Mouse (Mus musculus) adipocyte (in vitro differentiated cells): ENCODE measurements around the gene Snta1.
A peak's percentile ranks its signal among the peaks of the same experiment; 100 is the strongest.

Experiments used
- DNase-seq: peaks from one replicate; pipeline ENCODE4 v3.0.0-alpha.2; 2016; ENCODE audit warnings: low spot score

Gene Snta1

GRCm38 (mm10) chr2:154420942-154421731 lies 13.2 kb upstream of the Snta1 start:
- no peak for DNase-seq

- peak; percentile 45 for DNase-seq
These were observed 12.0 kb upstream of the Snta1 start for GRCm38 (mm10) chr2:154419631-154420515.

DNA sequence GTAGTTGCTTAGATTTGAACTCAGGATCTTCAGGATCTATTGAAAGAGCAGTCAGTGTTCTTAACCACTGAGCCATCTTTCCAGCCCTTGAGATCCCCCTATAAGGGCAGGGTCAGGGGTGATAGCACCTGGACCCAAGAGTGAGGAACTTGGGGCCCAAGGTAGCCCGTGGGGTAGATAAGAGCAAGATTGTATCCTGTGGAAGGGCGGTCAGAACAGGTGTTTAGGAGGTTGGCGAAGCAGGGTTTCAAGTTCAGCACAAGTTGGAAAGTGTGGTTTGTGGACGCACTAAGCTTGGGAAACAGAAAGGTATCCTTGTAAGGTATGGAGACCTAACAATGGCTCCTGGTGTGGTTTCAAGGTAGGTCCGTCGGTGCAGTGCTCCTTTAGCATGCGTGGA lies 10.1 kb upstream of the Snta1 start:
- no peak for DNase-seq

DNA sequence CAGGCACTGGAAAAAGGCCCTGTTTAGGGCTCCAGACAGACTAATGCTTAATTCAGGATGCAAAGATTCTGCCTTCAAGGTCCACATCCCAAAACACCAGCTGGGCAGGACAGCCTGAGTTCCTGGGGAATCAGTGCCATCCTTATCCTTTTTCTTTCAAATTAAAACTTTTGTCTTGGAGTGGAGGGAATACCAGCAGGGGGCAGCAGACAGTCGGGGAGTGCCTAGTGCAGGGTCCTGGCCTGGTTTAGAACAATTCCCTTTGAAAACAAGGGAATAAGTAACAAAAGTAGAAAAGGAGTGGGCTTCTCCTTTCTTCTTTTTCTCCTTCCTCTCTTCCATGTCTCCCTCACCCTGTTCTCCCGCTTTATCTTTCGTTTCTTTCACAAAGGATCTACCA lies 9.2 kb upstream of the Snta1 start:
- peak; percentile 85 for DNase-seq

DNA sequence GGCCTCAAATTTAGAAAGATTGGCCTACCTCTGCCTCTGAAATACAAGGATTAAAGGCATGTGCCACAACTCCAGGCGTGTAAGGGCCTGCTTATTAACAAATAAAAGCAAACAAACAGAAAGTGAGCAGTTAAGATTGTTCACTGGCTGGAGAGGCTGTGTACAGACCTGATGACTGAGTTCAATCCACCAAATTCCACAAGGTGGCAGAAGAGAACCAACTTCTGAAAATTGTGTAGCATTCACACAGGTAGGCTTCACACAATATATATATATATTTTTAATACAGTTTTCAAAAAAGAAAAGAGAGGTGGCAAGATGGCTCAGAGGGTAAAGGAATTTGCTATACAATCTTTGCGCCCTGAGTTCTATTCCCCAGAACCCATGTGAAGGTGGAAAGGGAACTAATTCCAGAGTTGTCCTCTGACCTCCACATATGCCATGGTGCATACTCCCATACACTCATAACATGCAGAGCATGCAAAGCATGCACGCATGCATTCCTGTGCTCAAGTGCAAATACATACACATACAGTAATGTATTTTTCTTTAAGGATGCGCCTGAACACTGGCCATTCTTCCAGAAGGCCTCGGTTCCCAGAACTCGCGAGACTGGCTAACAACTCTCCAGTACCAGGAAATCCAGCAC lies 4.2 kb upstream of the Snta1 start:
- peak; percentile 70 for DNase-seq

DNA sequence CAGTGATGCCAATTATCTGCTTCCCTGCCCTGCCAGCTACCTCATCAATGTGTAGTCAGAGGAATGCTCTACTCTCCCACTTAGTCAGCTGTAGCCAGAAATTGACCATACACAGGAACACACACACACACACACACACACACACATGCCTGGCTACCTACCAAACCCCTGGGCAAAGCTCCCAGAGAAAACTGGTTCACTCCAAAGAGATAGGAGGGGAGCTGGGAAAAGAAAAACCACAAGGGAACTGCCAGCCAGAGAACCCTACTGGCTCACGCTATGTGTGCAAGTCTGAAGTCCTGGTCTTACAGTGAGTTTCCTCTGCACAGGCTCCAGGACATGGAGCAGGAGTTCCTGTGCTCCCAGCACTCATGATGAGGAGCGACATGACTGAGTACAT lies 2.5 kb upstream of the Snta1 start:
- DNase-seq = peak; percentile 97

GRCm38 (mm10) chr2:154407063-154407642 lies 746 bp downstream of the Snta1 start:
- no peak for DNase-seq

DNA sequence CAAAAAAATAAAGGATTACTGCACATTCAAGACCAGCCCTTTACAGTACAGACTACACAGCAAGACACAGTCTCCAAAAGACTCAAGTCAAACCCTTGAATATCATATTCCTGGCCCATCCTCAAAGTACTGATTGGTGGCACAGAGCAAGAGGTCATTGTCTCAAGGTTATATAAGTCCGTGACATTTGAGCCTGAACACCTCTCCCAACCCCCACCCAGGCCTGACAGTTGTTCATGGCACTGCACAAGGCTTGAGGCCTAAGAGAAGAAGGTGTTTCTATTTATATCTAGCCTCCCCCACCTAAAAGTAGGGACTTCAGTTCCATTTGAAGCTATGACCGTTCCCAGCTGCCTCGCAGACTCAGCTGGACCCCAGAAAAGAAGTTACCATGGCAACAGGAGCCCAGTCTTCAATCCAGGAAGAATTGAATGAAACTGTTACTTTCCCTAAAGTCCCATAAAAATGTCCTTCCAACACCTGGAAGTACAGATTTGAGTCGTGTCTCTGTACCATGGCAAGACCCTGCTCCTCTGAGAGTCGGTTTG lies 2.4 kb downstream of the Snta1 start:
- no peak for DNase-seq

GRCm38 (mm10) chr2:154402811-154403210 lies 5.1 kb downstream of the Snta1 start:
- peak; percentile 84 for DNase-seq

DNA sequence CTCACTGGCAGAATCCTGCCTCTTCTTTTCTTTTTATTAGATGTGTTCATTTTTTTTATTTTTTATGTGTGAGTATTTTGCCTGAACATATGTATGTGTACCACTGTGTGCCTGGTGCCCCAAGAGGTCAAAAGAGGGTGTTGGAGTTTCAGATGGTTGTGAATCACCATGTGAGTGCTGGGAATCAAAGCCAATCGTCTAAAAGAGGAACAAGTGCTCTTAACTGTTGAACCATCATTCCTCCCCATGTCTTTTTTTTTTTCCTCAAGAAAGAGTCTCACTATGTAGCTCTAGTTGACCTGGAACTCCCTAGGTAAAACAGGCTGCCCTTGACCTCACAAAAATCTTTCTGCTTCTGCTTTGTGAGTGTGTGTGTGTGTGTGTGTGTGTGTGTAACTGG lies 5.9 kb downstream of the Snta1 start:
- DNase-seq = no peak

DNA sequence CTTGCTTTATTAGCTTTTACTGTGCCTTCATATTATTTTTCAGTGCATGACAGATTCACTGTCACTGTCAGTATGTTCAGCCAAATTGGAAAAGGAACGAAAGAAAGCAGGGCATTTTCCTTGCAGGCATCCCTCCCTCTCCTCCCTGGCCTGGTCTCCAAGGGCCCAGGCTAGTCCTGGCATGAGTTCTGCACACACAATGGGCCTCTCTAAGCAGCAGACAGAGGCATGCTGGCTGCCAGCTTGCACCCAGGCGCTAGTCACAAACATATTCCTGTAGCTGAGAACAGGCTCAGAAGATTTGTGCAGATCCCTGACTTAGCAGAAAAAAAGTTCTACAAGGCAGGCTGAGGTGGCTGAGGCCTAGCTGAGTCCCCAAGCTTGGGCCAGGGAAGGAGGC lies 8.6 kb downstream of the Snta1 start:
- DNase-seq = peak; percentile 74

DNA sequence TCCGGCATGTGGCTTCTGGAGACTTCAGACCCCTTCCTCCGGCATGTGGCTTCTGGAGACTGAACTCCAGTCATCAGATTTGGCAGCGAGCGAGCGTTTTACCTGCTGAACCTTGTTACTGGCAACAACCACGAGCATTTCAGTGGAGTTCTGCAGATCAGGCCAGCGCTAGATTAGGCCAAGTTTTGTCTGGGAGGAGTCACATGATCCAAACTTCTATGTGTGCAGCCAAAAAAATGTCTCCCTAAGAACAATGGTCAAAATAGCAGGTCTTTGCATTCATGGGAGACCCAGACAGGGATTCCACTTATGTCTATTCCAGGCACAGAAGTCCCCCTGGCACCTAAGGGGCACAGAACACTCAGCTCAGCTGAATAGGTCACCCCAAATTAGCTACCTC lies 9.6 kb downstream of the Snta1 start:
- peak; percentile 62 for DNase-seq

DNA sequence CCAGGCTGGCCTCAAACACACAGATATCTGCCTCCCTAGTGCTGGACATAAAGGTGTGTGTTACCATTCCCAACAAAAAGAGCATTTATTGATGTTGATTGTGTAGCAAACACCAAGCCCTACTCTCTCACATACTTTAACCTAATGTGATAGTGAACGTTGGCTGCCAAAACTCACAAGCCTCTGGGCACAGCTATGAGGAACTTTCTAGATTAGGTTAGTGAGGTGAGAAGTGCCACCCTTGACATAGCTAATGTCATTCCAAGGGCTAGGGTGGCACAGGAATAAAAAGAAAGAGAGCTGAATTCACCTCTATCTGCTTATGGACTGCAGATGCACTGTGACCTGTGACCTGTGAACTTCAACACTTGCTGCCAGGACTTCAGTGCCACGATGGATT lies 11.4 kb downstream of the Snta1 start:
- DNase-seq = no peak

- DNase-seq = peak; percentile 41
These were observed 13.3 kb downstream of the Snta1 start for GRCm38 (mm10) chr2:154394602-154395001.

DNA sequence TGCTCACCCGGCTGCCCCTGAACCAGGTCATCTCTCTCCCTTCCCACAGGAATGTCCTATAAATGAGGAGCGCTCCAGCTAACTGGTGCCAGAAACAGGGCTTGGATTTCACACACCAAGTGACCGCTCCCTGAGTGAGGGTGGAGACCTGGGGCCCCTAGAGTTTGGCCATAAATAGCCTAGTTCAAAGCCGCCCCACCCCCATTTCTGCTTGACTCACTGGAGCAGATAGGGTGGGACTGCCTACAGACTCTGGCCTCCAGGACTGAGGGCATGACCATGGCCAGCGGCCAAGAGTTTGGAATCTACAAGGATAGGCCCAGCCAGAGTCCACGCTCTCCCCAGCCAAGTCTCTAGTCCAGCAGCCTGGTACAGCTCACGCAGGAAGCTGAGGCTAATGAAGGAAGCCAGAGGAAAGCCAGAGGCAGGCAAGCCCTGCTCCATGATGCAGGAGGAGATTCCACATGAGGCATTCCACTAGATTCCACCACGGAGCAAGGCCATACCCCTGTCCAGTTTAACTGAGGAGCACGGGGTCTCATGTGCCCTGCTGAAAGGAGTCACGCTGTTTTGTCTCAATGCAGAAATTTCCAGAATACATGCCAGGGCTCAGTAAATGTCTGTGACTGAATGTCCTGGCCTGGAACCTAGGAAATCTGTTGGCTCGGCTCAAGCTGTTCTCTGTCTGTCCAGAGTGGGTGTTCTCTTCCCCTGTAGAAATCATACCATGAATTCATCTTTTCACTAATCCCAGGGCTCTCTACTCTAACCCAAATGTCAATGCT lies 17.5 kb downstream of the Snta1 start:
- DNase-seq = peak; percentile 99

DNA sequence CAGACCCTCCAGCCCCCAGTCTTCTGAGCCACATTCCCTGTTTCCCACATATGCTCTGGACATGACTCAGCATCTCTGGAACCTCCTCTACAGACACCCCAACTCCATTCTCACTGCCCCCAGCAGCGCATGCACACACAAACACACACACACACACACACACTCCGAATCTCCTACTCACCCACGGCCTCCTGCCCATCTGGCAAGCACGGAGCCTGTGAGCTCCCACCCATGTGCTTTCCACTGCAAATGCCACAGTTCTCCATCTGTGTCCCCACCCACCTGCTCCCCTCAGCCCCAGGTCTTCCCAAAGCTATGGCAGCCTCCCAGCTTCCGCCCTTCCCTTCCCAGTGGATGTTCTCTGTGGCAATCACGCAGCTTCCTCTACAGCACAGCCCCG lies 28.8 kb downstream of the Snta1 start:
- no peak for DNase-seq

- peak; percentile 98 for DNase-seq
These were observed 32.9 kb downstream of the Snta1 start for GRCm38 (mm10) chr2:154374807-154375601.

GRCm38 (mm10) chr2:154373961-154374632 lies 33.8 kb downstream of the Snta1 start:
- peak; percentile 88 for DNase-seq

DNA sequence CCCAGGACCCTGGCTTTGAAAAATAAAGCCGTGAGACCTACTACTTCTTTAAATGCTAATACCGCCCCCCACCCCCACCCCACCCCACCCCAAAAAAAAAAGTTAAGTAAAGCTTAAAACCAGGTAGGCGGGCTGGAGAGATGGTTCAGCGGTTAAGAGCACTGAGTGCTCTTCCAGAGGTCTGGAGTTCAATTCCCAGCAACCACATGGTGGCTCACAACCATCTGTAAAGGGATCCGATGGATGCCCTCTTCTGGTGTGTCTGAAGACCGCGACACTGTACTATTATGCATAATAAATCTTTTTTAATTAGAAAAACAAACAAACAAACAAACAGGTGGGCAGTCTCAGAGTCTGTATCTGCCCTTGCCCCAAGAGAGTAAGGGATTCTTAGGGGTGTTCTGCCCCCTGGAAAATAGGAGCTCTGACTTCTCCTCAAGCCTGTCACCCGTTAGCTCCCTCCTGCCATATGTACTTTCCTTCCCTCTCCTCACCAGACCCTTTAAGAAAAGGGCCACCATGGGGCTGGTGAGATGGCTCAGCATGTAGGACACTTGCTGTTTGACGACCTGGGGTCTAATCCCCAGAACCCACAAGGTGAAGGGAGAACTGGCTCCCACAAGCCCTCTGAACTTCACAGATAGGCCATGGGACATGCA lies 34.9 kb downstream of the Snta1 start, which contains the start of gene Cdk5rap1:
Gene Cdk5rap1, minus strand, starts transcription at position 169 of the 659 bp plus-strand sequence.
- DNase-seq = no peak
